Mouse (Mus musculus) liver, embryonic 12.5 days (tissue): Measurements from ENCODE around the gene Gm30737. TPM values are rescaled to one million over a fixed set of nuclear protein-coding genes. Genes with fewer than 3 reads are reported as not detected.
"Not testable (repeated sequence)": the region's sequence is repeated elsewhere in the genome, so short reads cannot be mapped to it uniquely, and the experiment has no call there.

Experiments used
- ATAC-seq: fragments of 200-750 bp; cut with Nextera tagmentation; 2 replicates; pipeline ENCODE4 v1.8.0; 2017; ENCODE audit warnings: moderate number of reproducible peaks, mild to moderate bottlenecking, moderate library complexity
- H3K27ac ChIP-seq: fragments of 300-500 bp; sonication (generic); 2 replicates; pipeline ENCODE4 v1.5.1; 2016; ENCODE audit warnings: mild to moderate bottlenecking
- H3K27me3 ChIP-seq: fragments of 300-500 bp; sonication (generic); replicated peaks from 2 replicates; pipeline ENCODE4 v1.6.1; 2016; ENCODE audit warnings: mild to moderate bottlenecking, moderate library complexity
- H3K36me3 ChIP-seq: fragments of 300-500 bp; sonication (generic); 2 replicates; pipeline ENCODE4 v1.6.1; 2016; ENCODE audit warnings: mild to moderate bottlenecking, moderate library complexity
- H3K4me1 ChIP-seq: fragments of 300-500 bp; sonication (generic); 2 replicates; pipeline ENCODE4 v1.6.1; 2016
- H3K4me2 ChIP-seq: fragments of 300-500 bp; sonication (generic); 2 replicates; pipeline ENCODE4 v1.6.1; 2016; ENCODE audit warnings: mild to moderate bottlenecking, moderate library complexity
- H3K4me3 ChIP-seq: fragments of 300-500 bp; sonication (generic); 2 replicates; pipeline ENCODE4 v1.5.1; 2016; ENCODE audit warnings: mild to moderate bottlenecking, moderate library complexity
- H3K9ac ChIP-seq: fragments of 300-500 bp; sonication (generic); 2 replicates; pipeline ENCODE4 v1.6.1; 2016; ENCODE audit warnings: mild to moderate bottlenecking, moderate library complexity
- H3K9me3 ChIP-seq: fragments of 300-500 bp; sonication (generic); replicated peaks from 2 replicates; pipeline ENCODE4 v1.6.1; 2016; ENCODE audit warnings: mild to moderate bottlenecking, moderate library complexity
- WGBS: fragments of 180-500 bp; shearing (Covaris S2); methylation state at CpG from one replicate; pipeline ENCODE4 v1.1.7; 2016; ENCODE audit not compliant: insufficient replicate concordance; 5-methylcytosine and 5-hydroxymethylcytosine counted together
- polyA plus RNA-seq: library from polyadenylated mRNA; unstranded; fragments of >200 nt; fragmentation: Nextera tagmentation; extraction: Ambion mirVana; gene quantifications from 2 replicates; pipeline ENCODE4 v1.2.1, GENCODE M21; 2016

Gene Gm30737
- not detected in 2 replicates for polyA plus RNA-seq

DNA sequence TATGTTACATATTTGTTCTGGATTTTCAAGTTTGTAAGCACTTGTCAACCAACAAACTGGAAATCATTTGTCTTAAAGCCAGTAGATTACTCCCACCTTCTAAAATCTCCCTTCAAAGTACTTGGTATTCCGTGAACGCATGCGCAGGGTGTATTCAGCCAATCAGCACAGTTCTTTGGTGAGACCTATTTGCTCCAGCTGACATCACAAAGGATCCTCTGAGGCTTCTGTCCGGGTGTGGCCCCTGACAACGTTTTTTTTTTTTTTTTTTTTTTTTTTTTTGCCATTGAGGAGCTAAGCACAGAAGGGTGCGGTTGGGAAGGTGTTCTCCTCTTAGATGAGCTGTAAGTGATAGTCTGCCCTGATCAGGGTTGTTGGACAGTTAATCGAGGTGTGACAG, at the start of gene Gm30737:
Gm30737 (plus strand) TSS at position 301 of the 400 bp plus-strand sequence.
- H3K9me3 ChIP-seq, H3K4me2 ChIP-seq, H3K4me3 ChIP-seq, H3K36me3 ChIP-seq, H3K9ac ChIP-seq, H3K4me1 ChIP-seq, H3K27me3 ChIP-seq, ATAC-seq, H3K27ac ChIP-seq: not testable (repeated sequence)
- WGBS: no CpG with 5 or more reads among the region's 7 CpGs
